Mouse (Mus musculus) bone marrow macrophage, adult 2 months (primary cell): Measurements from ENCODE around the gene 4921539E11Rik. TPM values are rescaled to one million over a fixed set of nuclear protein-coding genes. Genes with fewer than 3 reads are reported as not detected.

Experiments used
- H3K27ac ChIP-seq: 2 replicates; pipeline ENCODE4 v1.5.1; 2012; ENCODE audit warnings: low read depth, low read length; ENCODE audit not compliant: insufficient read depth
- H3K4me1 ChIP-seq: 2 replicates; pipeline ENCODE4 v1.6.1; 2012; ENCODE audit warnings: low read length; ENCODE audit not compliant: control insufficient read depth, insufficient read depth
- H3K4me3 ChIP-seq: 2 replicates; pipeline ENCODE4 v1.5.1; 2012; ENCODE audit warnings: mild to moderate bottlenecking, low read length, moderate library complexity; ENCODE audit not compliant: insufficient read depth
- CTCF ChIP-seq: IDR thresholded peaks from 2 replicates; pipeline ENCODE4 v1.5.1; 2012; ENCODE audit warnings: low read depth, mild to moderate bottlenecking, low read length, moderate library complexity
- POLR2A ChIP-seq: IDR thresholded peaks from 2 replicates; pipeline ENCODE4 v1.6.1; 2012; ENCODE audit warnings: mild to moderate bottlenecking, low read depth, low read length, borderline replicate concordance
- polyA plus RNA-seq: library from polyadenylated mRNA; stranded (reverse); fragments of >200 nt; gene quantifications from 2 replicates; pipeline ENCODE4 v1.2.4, GENCODE M21; 2012; ENCODE audit not compliant: missing spikeins, insufficient read depth, insufficient read length

The 4921539E11Rik gene
- polyA plus RNA-seq, 1 experiment, result not detected

GRCm38 (mm10) chr4:103213859-103214497, 76.7 kb downstream of the 4921539E11Rik start:
- Histone ChIP-seq H3K4me1 (peaks cover 8% of the 10 kb centered on the region; the same call in 1 of the 2 replicates), H3K27ac (peak overlapping the region; percentile 55), H3K4me3 (peak overlapping the region; percentile 96)
- TF ChIP-seq CTCF, result no peak
- no peak for TF ChIP-seq POLR2A

- Histone ChIP-seq H3K27ac (no peak overlapping the region), H3K4me3 (no peak overlapping the region), H3K4me1 (peaks cover 2% of the 10 kb centered on the region; the same call in 1 of the 2 replicates)
- TF ChIP-seq CTCF (no peak), POLR2A (no peak)
These were observed 82.1 kb downstream of the 4921539E11Rik start for GRCm38 (mm10) chr4:103208553-103208952.

GRCm38 (mm10) chr4:103203646-103204045, 87.0 kb downstream of the 4921539E11Rik start:
- Histone ChIP-seq H3K27ac (no peak overlapping the region), H3K4me3 (no peak overlapping the region), H3K4me1 (peaks cover 2% of the 10 kb centered on the region; the same call in 1 of the 2 replicates)
- TF ChIP-seq CTCF (no peak), POLR2A (no peak)

- Histone ChIP-seq H3K27ac (no peak overlapping the region), H3K4me3 (no peak overlapping the region), H3K4me1 (peaks cover 6% of the 10 kb centered on the region; the same call in 1 of the 2 replicates)
- TF ChIP-seq CTCF (no peak), POLR2A (no peak)
These were observed 90.6 kb downstream of the 4921539E11Rik start for GRCm38 (mm10) chr4:103200046-103200445.

- Histone ChIP-seq H3K4me3 (no peak overlapping the region), H3K27ac (no peak overlapping the region), H3K4me1 (peaks cover 6% of the 10 kb centered on the region; the same call in 1 of the 2 replicates)
- no peak for TF ChIP-seq CTCF
- no peak for TF ChIP-seq POLR2A
These were observed 91.6 kb downstream of the 4921539E11Rik start for GRCm38 (mm10) chr4:103199086-103199485.

GRCm38 (mm10) chr4:103197401-103197800, 93.3 kb downstream of the 4921539E11Rik start:
- TF ChIP-seq POLR2A, result no peak
- TF ChIP-seq CTCF, result no peak
- Histone ChIP-seq H3K4me3 (no peak overlapping the region), H3K27ac (no peak overlapping the region)

GRCm38 (mm10) chr4:103192421-103192820, 98.2 kb downstream of the 4921539E11Rik start:
- H3K27ac ChIP-seq, result no peak overlapping the region
- no peak overlapping the region for H3K4me3 ChIP-seq
- peaks cover 2% of the 10 kb centered on the region; the same call in 1 of the 2 replicates for H3K4me1 ChIP-seq
- no peak for TF ChIP-seq POLR2A
- TF ChIP-seq CTCF, result no peak

More at GRCm38 (mm10) chr4:103197401-103197800, 93.3 kb downstream of the 4921539E11Rik start:
- peaks cover 5% of the 10 kb centered on the region; the same call in 1 of the 2 replicates for H3K4me1 ChIP-seq

GRCm38 (mm10) chr4:103188786-103189640, 101.7 kb downstream of the 4921539E11Rik start:
- Histone ChIP-seq H3K4me1 (no peaks in the 10 kb centered on the region), H3K27ac (no peak overlapping the region), H3K4me3 (no peak overlapping the region)
- TF ChIP-seq POLR2A (no peak), CTCF (no peak)

Other genes starting within 250 kb of the 4921539E11Rik start
- 67.4 and 67.5 TPM in 2 replicates for gene Mier1, start 176.5 kb downstream of the 4921539E11Rik start, polyA plus RNA-seq
- 0.87 and 1.6 TPM in 2 replicates for gene Wdr78, start 176.3 kb downstream of the 4921539E11Rik start, polyA plus RNA-seq
- gene Slc35d1, start 75.7 kb downstream of the 4921539E11Rik start, polyA plus RNA-seq, result 4.9 and 6.0 TPM in 2 replicates
- gene Oma1, start 22.9 kb upstream of the 4921539E11Rik start, polyA plus RNA-seq, result 19.9 and 20.3 TPM in 2 replicates